Mouse (Mus musculus): ENCODE measurements around the gene Kcnip1. TPM values are rescaled to one million over a fixed set of nuclear protein-coding genes. Genes with fewer than 3 reads are reported as not detected.

Kcnip1 gene
- polyA plus RNA-seq, 1 experiment from 2014 or later: 51.2 TPM

DNA sequence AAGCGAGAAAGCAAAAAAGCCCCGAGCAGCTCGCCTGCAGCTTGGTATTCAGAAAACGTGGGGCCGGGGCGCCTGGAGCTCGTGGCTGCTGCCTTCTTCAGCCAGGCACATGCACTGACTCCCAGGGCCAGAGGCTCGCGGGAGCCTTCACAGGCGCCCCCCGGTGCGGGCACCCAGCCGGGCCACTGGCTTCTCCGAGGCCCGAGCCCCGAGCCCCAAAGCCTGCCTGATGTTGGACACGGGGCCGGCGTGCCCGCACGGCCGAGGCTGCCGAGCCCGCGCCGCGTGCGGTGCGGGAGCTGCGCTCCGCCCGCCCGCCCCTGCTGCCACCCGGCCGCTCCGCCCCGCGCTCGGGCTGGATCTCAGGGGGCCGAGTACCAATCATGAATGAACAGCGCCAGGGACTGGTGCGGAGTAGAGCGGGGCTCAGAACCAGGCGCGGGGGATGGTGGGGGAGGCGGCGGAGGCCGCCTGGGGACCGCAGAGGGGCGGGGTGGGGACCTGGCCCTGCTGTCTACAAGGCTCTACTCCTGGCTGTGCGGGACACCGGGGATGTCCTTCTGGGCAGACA lies 149.6 kb downstream of the Kcnip1 start:
- 0 out of 2 replicates have a peak, but pooled peaks cover 8% of the 10 kb centered on the region for H3K27me3 ChIP-seq
- H3K9ac ChIP-seq (replicated peaks): peak overlapping the region; percentile 70
- no peaks in the 10 kb centered on the region for H3K36me3 ChIP-seq
- H3K4me3 ChIP-seq: peak overlapping the region; percentile 55
- peak overlapping the region; percentile 41 for H3K27ac ChIP-seq (replicated peaks)
- WGBS: under 1% methylated on average over 46 of the region's 52 CpGs
- H3K9me3 ChIP-seq: no peaks in the 10 kb centered on the region
- peak overlapping the region; percentile 93 for H3K4me2 ChIP-seq (replicated peaks)
- H3K4me1 ChIP-seq: peaks cover 13% of the 10 kb centered on the region
- peak; percentile 94 for ATAC-seq (replicated peaks)

DNA sequence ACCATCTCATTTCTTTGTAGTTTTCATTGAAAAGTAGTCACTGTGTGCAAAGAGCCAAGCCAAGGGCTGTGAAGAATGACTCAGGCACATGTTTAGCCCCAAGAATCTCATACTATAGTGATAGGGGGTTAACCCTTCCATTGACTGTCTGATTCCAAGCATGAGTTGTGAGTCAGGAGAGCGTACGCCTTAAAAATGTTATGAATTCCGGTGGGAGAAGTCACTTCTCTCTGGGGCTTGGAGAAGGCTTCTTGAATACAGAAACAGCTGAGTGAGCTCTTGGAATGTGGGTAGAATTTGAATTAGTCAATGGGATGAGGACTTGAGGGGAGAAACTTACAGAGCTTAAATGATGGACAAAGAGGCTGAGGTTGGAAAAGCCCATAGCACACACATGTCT lies 153.9 kb downstream of the Kcnip1 start:
- Histone ChIP-seq H3K4me1 (peaks cover 13% of the 10 kb centered on the region), H3K4me2 (replicated peaks) (no peak overlapping the region), H3K9me3 (no peaks in the 10 kb centered on the region)

DNA sequence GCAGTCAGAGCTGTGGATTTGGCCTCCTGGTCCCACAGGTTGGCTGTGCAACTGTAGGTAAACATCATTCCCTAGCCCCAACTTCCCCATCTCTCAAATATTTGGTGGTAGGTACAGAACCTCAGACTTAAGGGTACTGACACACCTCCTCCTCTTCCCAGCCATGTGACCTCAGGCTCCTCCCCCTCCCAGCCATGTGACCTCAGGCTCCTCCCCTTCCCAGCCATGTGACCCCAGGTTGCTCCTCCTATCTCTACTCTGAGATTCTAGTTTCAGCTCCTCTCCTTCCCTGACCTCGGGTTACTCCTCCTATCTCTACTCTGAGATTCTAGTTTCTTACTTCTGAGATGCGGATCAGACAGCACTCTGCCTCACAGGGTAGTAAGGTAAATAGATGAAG lies 163.2 kb downstream of the Kcnip1 start:
- Histone ChIP-seq H3K4me2 (replicated peaks) (no peak overlapping the region), H3K27ac (replicated peaks) (no peak overlapping the region), H3K4me1 (peaks cover 28% of the 10 kb centered on the region), H3K4me3 (no peak overlapping the region), H3K36me3 (no peaks in the 10 kb centered on the region), H3K9me3 (no peaks in the 10 kb centered on the region), H3K9ac (replicated peaks) (no peak overlapping the region), H3K27me3 (no peaks in the 10 kb centered on the region)
- 83% methylated on average over 2 of the region's 2 CpGs for WGBS
- no peak for ATAC-seq (replicated peaks)

More for the DNA sequence above, 153.9 kb downstream of the Kcnip1 start:
- Histone ChIP-seq H3K9ac (replicated peaks) (no peak overlapping the region), H3K27ac (replicated peaks) (no peak overlapping the region), H3K36me3 (no peaks in the 10 kb centered on the region), H3K4me3 (no peak overlapping the region), H3K27me3 (0 out of 2 replicates have a peak, but pooled peaks cover 8% of the 10 kb centered on the region)
- WGBS: 88% methylated on average over 3 of the region's 3 CpGs
- ATAC-seq (replicated peaks): no peak

- H3K4me1 ChIP-seq: peaks cover 36% of the 10 kb centered on the region
- H3K27ac ChIP-seq (replicated peaks): peak overlapping the region; percentile 81
- H3K4me2 ChIP-seq (replicated peaks): 0 out of 2 replicates have a peak overlapping the region, but pooled peaks have one; percentile 5
- peak; percentile 67 for ATAC-seq (replicated peaks)
- H3K4me3 ChIP-seq: no peak overlapping the region
- WGBS: 38% methylated on average over 6 of the region's 6 CpGs
- H3K36me3 ChIP-seq: no peaks in the 10 kb centered on the region
- H3K27me3 ChIP-seq: no peaks in the 10 kb centered on the region
- no peaks in the 10 kb centered on the region for H3K9me3 ChIP-seq
- no peak overlapping the region for H3K9ac ChIP-seq (replicated peaks)
Measured at GRCm38 (mm10) chr11:33827829-33828206, 165.1 kb downstream of the Kcnip1 start.

DNA sequence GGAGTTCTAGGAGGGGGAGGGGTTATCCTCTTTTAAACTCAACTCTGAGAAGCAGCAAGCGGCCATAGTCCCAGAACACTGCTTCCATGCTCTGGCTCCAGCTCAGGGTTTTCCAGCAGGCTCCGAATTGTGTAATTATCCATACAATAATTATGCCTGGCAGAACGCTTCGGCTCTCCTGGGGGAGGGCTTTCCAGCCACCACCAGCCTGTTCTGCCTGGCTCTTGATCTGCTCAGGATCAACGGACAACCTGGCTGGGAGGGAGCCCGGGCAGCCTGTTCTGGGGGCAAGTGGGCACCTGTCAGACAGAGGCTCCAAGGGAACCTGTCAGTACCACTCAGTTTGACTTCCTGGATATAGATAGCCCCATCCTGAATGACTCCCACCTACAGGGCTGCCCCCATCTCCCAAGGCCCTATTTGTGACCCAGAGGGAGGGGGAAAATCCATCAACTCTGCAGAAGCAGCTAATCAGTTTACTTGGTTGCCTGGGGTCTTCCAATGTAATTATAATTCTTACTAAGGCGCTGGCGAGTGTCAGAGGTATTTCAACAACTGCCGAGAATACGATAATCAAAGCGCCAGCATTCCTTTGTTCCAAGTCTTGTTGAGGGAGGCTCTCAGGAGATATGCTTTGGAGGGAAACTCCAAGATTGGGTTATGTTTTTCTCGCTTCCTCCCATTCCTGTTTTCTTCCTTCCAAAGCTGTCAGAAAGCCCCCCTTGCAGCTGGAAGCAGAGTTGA lies 165.7 kb downstream of the Kcnip1 start:
- Histone ChIP-seq H3K36me3 (no peaks in the 10 kb centered on the region), H3K27ac (replicated peaks) (peak overlapping the region; percentile 81), H3K9ac (replicated peaks) (0 out of 2 replicates have a peak overlapping the region, but pooled peaks have one; percentile 26), H3K4me3 (no peak overlapping the region), H3K4me1 (peaks cover 36% of the 10 kb centered on the region), H3K9me3 (no peaks in the 10 kb centered on the region), H3K27me3 (no peaks in the 10 kb centered on the region), H3K4me2 (replicated peaks) (0 out of 2 replicates have a peak overlapping the region, but pooled peaks have one; percentile 5)
- peak; percentile 78 for ATAC-seq (replicated peaks)
- 29% methylated on average over 12 of the region's 12 CpGs for WGBS

- H3K4me3 ChIP-seq: no peak overlapping the region
- H3K27ac ChIP-seq (replicated peaks): no peak overlapping the region
- 41% methylated on average over 6 of the region's 6 CpGs for WGBS
- no peak for ATAC-seq (replicated peaks)
- no peaks in the 10 kb centered on the region for H3K27me3 ChIP-seq
- H3K4me2 ChIP-seq (replicated peaks): no peak overlapping the region
- H3K9me3 ChIP-seq: no peaks in the 10 kb centered on the region
- H3K36me3 ChIP-seq: no peaks in the 10 kb centered on the region
- peaks cover 42% of the 10 kb centered on the region for H3K4me1 ChIP-seq
- H3K9ac ChIP-seq (replicated peaks): no peak overlapping the region
Measured at GRCm38 (mm10) chr11:33824739-33825138, 168.2 kb downstream of the Kcnip1 start.

GRCm38 (mm10) chr11:33821331-33821730 lies 171.6 kb downstream of the Kcnip1 start:
- 71% methylated on average over 5 of the region's 5 CpGs for WGBS
- Histone ChIP-seq H3K4me3 (no peak overlapping the region), H3K9ac (replicated peaks) (no peak overlapping the region), H3K36me3 (no peaks in the 10 kb centered on the region), H3K27me3 (no peaks in the 10 kb centered on the region), H3K27ac (replicated peaks) (0 out of 2 replicates have a peak overlapping the region, but pooled peaks have one; percentile 31), H3K9me3 (no peaks in the 10 kb centered on the region), H3K4me2 (replicated peaks) (no peak overlapping the region), H3K4me1 (peaks cover 18% of the 10 kb centered on the region; the same call in 1 of the 2 replicates)
- no peak for ATAC-seq (replicated peaks)

- no peaks in the 10 kb centered on the region for H3K36me3 ChIP-seq
- no peak overlapping the region for H3K9ac ChIP-seq (replicated peaks)
- H3K27ac ChIP-seq (replicated peaks): 0 out of 2 replicates have a peak overlapping the region, but pooled peaks have one; percentile 31
- ATAC-seq (replicated peaks): no peak
- peaks cover 21% of the 10 kb centered on the region; the same call in 1 of the 2 replicates for H3K4me1 ChIP-seq
- H3K27me3 ChIP-seq: no peaks in the 10 kb centered on the region
- no peak overlapping the region for H3K4me2 ChIP-seq (replicated peaks)
- 74% methylated on average over 7 of the region's 7 CpGs for WGBS
- no peaks in the 10 kb centered on the region for H3K9me3 ChIP-seq
- no peak overlapping the region for H3K4me3 ChIP-seq
Measured at GRCm38 (mm10) chr11:33820876-33821275, 172.1 kb downstream of the Kcnip1 start.

- Histone ChIP-seq H3K4me3 (no peak overlapping the region), H3K9me3 (no peaks in the 10 kb centered on the region), H3K36me3 (no peaks in the 10 kb centered on the region), H3K27me3 (no peaks in the 10 kb centered on the region), H3K4me2 (replicated peaks) (no peak overlapping the region), H3K27ac (replicated peaks) (no peak overlapping the region), H3K9ac (replicated peaks) (no peak overlapping the region), H3K4me1 (peaks cover 12% of the 10 kb centered on the region; the same call in 1 of the 2 replicates)
- ATAC-seq (replicated peaks): no peak; the same call in 1 of the 2 replicates
- 45% methylated on average over 5 of the region's 5 CpGs for WGBS
Measured at GRCm38 (mm10) chr11:33818861-33819503, 174.0 kb downstream of the Kcnip1 start.

DNA sequence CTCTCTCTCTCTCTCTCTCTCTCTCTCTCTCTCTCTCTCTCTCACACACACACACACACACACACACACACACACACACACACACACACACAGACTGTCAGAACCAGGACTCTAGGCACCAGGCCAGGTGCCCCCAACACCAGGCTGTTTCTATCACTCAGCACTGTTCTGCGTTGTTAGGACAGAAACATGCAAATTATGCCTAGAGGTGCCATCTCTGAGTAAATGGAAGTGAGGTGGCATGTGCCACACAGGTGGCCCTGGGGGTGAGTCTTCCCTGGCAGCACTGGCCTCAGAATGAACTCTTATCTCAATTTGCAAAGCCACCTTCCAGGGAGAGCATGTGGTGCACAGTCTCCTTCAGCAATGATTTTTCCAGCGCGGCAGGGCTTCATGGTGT lies 176.9 kb downstream of the Kcnip1 start:
- Histone ChIP-seq H3K4me2 (replicated peaks) (no peak overlapping the region), H3K9me3 (no peaks in the 10 kb centered on the region), H3K4me1 (peaks cover 4% of the 10 kb centered on the region; the same call in 1 of the 2 replicates), H3K4me3 (no peak overlapping the region), H3K9ac (replicated peaks) (no peak overlapping the region), H3K27me3 (no peaks in the 10 kb centered on the region), H3K36me3 (no peaks in the 10 kb centered on the region), H3K27ac (replicated peaks) (no peak overlapping the region)
- ATAC-seq (replicated peaks): peak; percentile 36
- 24% methylated on average over 3 of the region's 3 CpGs for WGBS

- no peak overlapping the region for H3K4me3 ChIP-seq
- ATAC-seq (replicated peaks): no peak
- WGBS: 78% methylated on average over 7 of the region's 7 CpGs
- H3K9ac ChIP-seq (replicated peaks): no peak overlapping the region
- no peaks in the 10 kb centered on the region for H3K4me1 ChIP-seq
- no peak overlapping the region for H3K27ac ChIP-seq (replicated peaks)
- H3K36me3 ChIP-seq: no peaks in the 10 kb centered on the region
- no peak overlapping the region for H3K4me2 ChIP-seq (replicated peaks)
- no peaks in the 10 kb centered on the region for H3K27me3 ChIP-seq
- H3K9me3 ChIP-seq: no peaks in the 10 kb centered on the region
Measured at GRCm38 (mm10) chr11:33810105-33810504, 182.8 kb downstream of the Kcnip1 start.

DNA sequence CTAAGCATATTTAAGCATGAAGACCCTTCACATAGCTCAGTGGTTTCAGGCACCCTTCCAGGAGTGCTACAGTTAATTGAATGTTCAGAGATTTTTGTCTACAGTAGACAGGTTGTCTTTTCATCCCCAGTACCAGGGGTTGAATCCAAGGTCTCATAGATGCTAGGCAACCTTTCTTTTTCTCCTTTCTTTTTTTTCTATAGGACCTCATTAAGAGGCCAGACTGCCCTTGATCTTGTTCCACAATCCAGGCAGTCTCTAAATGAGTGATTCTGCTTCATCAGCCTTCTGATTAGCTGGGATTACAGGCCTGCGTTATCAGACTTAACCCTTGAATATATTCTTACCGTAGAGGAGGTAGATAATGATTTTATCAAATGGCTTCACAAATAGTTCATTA lies 189.9 kb downstream of the Kcnip1 start:
- Histone ChIP-seq H3K27me3 (no peaks in the 10 kb centered on the region), H3K4me3 (no peak overlapping the region), H3K27ac (replicated peaks) (no peak overlapping the region), H3K36me3 (no peaks in the 10 kb centered on the region), H3K4me2 (replicated peaks) (no peak overlapping the region), H3K4me1 (peaks cover 8% of the 10 kb centered on the region), H3K9me3 (no peaks in the 10 kb centered on the region), H3K9ac (replicated peaks) (no peak overlapping the region)
- ATAC-seq (replicated peaks): peak; percentile 47; the same call in 1 of the 2 replicates
- WGBS: 18% methylated on average over 2 of the region's 2 CpGs

Measured in forebrain, embryonic 15.5 days (tissue).